Mouse (Mus musculus): Measurements from ENCODE around the gene Cnot2. TPM values are rescaled to one million over a fixed set of nuclear protein-coding genes. Genes with fewer than 3 reads are reported as not detected.

The Cnot2 gene
- 50.9 and 57.5 TPM in 2 replicates for total RNA-seq (2023)

GRCm38 (mm10) chr10:116581369-116581718, at the start of gene Cnot2:
Gene Cnot2, minus strand, starts transcription at chr10:116581511.

DNA sequence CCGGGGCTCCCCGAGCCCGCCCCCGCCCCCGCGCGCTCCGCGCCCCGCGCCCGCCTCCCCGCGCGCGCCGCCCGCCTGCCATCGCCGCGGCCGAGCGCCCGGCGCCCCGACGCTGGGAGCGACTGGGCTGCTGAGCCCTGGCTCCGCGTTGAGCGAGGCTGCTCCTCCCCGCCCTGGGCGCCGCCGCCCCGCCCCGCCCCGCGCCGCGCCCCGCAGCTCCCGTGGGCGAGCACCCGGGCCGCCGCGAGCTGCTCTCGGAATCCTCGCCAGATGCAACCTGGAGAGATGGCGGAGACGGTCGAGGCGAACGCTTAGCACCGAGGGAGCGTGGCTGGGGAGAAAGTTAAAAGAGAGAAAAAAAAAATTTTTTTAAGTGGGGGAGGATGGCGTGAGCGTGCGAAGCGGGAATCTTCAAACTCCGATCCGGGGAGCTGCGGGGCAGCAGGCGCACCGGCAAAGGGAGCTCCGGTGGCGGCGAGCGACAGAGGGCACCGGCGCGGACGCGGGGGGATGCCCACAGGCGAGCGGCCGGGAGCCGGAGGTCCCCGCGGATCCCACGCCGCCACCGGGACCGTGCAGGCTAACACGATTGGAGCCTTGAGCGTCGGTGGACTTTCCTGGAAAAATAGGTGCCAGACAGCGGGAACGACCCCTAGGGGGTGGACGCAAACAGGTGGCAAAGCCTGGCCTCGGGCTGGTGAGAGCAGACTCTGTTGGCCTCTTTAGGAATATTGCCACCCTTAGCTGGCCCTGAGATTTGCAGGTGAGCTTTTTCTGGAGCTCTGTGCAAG, 107.4 kb downstream of the Cnot2 start, which contains the start of gene Kcnmb4:
TSS of gene Kcnmb4 (minus strand) at position 120 of the 791 bp plus-strand sequence.

Other genes starting within 250 kb of the Cnot2 start
- gene Kcnmb4, start 107.6 kb downstream of the Cnot2 start, total RNA-seq (2023): not detected in 2 replicates